Mouse (Mus musculus) cerebellum, adult 9-10 months (tissue): ENCODE data around the gene Rtn4rl1.

ENCODE experiments used
- DNase-seq: peaks from one replicate; pipeline ENCODE4 v3.0.0; 2022

Rtn4rl1 gene

DNA sequence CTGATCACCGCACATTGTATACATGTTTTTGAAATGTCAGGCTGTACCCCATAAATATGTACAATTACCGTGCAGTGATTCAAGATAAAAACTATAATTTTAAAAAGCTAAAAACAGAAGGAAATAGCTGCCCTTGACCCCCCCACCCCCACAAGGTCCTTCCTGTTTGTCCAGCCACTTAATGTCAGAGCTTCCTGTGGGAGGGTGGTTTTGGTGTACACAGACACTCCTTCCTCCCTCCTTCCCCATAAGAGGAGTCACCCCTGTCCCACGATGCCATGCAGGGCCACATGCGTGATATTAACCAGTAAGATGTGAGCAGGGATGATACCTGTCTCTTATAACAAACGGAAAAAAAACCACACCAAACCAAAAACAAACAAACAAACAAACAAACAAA is 61.7 kb downstream of the Rtn4rl1 start:
- DNase-seq, result no peak

DNA sequence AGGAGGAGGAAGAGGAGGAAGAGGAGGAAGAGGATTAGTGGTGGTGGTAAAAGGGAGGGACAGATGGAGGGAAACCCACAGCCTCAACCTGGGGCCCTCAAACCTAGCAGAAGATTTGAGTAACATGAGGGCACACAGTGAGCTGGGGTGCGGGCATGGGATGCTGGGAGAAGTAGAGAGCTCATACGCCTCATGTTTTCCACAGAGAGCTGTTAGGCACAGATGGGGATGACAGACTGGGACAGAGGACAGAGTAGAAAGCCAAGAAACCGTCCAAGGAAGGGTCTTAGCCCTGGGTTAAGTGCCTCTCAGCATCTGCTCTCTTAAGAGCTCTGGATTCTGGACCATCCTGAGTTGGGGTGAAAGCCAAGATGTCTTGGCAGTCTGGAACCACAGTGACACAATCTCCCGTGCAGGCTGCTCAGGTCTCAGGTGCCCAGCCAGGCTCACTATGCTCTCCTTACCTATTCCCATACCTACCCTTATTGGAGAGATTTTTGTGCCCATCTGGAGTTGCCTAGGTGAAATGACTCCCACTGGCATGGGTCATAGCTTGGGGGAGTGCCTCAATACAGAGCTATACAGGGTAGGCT is 63.6 kb downstream of the Rtn4rl1 start:
- no peak for DNase-seq

DNA sequence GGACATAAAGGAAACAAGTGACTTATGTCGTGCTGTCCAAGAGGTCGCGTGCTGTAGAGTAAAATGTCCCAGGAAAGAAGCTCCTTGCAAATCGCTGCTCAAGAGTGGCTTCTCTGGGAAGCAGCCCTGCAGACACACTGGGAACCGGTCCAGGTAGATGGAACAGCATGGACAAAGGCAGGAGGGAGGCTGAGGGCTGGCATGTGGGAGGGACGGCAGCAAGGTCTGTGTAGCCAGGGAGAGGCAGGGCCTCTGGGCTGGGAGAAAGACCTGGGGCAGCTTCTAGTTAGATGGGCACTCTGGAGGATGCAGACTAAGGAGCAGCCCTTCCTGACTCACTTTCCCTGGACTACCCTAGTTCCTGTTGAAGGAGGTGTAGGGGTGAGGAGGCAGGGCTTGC is 65.8 kb downstream of the Rtn4rl1 start:
- peak; percentile 90 for DNase-seq

DNA sequence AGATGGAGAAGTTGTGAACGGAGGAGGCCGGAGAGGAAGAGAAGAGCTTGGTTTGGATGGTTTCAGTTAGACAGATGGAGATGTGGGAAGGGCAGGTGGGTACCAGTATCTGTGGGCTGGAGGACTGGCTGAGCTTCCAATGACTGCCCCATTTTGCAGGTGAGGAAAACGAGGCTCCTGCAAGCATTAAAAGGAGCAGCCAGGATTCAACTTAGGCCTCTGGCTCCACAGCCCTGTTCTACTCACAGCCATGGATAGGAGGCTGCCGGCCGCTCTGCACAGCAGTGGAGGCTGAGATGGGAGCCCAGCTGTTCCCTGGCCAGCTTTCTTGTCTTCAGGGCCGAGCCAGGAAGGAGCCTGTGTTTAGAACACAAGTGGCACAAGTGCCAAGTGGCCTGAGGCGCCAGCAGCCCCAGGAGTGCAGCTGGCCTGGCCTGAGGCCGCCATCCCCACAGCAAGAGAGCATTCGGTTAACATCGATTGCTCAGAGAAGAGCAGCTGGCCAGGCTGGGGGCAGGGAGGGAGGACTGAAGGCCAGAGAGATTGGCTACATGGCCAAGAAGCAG is 66.5 kb downstream of the Rtn4rl1 start:
- peak; percentile 67 for DNase-seq

DNA sequence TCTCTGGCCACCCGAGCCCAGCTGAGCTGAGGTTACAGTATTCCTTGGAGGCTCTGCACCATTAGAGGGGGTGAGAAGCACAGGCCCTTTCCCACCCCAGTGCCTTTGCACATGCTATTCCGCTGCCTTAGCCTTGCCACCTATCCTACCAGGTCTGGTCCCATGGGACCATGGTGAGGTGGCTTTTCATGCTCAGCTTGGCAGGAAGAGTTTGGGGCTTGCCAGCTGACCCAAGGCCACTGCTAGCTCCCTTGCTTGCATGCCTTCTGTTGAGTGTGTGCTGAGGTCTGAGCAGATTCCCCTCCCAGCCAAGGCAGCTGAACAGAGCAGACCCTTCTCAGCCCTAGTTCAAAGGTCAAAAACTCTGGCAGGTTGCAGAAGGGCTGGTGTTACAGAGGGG is 67.4 kb downstream of the Rtn4rl1 start:
- DNase-seq, result no peak

DNA sequence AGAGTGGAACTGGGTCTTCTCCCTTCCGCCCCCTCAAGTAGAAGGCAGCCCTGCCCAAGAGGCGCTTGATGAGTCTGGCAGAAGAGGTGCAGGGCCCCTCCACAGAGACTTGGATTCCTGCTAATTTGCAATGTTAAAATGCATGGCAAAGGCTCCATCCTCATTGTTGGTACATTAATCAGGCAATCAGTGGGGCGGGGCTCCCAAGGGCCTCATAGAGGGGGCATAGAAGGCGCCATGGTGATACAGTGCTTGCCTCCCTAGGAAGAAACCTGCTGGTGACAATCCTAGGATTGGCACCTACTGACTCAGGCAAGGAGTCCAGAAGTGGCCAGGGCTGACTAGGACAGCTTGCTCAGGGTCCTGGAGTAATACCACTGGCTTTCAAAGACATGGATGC is 68.1 kb downstream of the Rtn4rl1 start:
- DNase-seq, result no peak

DNA sequence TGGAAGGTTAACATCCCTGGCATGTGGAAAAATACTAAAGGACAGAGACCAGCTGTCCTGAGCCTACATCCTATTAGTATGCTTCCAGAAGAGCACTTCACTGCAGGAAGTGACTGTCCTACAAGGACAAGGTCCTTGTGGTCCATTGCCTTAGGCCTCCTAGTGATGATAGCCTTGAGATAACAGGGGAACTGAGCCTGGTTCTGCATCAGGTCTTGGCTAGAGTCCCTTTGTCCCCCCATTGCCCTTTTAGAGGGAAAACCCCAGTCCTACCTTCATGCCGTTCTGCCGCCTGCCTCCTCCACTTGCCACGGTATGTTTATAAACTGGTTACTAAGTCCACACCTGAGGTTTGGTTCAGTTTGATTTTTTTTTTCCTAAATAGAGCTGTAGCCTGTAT is 68.6 kb downstream of the Rtn4rl1 start:
- no peak for DNase-seq

DNA sequence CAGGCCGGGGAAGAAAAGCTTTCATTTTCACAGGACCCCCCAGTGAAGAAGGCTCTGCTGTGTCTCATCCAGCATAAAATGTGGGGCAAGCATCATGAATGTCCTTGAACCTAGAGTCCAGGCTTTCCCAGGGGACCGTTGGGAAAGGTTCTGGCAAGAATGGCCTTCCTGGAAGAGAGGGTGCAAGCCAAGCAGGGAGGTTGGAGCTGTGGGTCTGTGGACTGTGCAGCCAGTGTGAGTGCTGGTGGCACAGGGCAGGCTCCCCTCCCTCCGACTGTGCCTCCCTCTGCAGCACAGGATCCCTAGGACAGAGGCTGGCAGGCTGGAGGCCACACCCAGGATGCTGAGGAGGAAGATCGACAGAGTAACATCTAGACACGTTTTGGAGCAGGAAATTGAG is 69.2 kb downstream of the Rtn4rl1 start:
- no peak for DNase-seq

DNA sequence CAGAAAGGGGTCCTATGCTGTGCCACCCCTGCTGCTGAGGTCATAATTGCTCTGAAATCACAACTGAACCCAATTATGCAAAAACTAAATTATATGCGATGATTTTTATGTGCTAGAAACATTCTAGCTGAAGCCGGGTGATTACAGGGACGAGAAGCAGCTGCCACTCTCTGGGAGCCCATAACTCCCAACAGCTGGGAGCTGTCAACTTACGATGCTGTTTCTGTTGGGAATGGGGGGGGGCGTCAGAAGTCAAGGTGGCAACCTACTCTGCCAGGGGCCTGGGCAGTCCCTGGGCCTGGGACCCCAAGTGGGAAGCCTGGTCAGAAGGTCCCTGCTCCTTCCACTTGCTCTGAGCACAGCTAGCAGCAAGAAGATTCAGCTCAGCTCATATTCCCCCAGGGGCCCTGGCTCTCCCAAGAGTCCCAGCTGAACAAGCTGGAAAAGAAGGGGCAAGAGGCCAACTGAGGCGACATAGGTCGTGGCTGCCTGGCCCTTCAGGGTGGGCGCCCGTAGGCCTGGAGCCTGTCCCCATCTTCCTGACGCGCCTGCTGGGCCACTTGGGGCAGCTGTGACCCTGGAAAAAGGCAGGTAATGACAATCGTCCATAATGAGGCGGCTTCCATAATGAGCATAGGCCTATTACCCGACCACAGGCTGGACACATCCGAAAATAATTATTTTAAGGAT is 69.8 kb downstream of the Rtn4rl1 start:
- DNase-seq, result no peak

DNA sequence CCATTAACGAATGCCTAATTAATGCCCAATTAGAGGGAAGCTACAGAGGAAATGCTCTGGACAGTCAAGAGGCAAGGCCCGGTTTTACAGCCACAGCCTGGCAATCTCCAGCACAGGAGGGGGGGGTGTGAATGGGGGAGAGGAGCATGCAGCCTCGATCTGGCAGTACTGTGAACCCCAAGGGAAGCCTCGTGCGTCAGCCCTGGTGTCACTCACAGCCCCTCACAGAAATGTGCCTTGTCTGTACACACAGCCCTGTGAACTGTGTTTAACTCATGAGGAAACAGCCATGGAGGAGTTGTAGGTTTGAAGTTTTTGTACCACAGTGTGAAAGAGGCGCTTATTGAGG is 70.4 kb downstream of the Rtn4rl1 start:
- no peak for DNase-seq

DNA sequence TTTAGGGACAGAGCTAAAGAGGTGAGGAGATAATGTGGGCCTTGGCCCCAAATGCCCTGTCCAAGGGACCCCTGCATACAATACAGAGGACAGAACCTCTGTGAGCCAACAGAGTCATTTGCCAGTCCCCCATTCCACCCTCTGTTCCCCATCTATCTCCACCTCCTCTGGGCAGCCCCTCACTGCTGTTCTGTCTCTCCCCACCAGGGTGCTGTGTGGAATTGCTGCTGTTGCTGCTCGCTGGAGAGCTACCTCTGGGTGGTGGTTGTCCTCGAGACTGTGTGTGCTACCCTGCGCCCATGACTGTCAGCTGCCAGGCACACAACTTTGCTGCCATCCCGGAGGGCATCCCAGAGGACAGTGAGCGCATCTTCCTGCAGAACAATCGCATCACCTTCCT is 71.0 kb downstream of the Rtn4rl1 start:
- DNase-seq, result no peak

DNA sequence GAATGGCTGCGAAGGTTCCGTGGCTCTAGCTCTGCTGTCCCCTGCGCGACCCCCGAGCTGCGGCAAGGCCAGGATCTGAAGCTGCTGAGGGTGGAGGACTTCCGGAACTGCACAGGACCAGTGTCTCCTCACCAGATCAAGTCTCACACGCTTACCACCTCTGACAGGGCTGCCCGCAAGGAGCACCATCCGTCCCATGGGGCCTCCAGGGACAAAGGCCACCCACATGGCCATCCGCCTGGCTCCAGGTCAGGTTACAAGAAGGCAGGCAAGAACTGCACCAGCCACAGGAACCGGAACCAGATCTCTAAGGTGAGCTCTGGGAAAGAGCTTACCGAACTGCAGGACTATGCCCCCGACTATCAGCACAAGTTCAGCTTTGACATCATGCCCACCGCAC is 72.0 kb downstream of the Rtn4rl1 start:
- DNase-seq, result no peak

DNA sequence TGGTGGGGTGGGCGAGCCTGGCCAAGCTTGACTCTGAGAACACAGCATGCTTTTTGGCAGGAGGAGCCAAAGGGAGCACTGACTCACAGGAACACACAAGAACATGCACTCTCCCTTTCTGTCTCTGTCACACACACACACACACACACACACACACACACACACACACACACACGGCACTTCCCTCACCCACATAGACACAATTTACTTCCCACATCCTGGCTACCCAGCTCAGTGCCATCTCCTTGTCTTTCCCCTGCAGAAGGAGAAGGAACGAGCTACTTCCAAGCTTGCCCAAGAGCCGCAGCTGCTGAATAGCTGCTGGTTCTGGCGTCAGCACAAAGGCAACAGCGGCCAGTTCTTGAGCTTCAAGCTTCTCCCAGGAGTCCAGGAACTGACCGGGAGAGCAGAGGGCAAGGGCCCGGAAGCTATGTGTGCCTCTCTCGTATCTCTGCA is 74.3 kb downstream of the Rtn4rl1 start:
- DNase-seq, result no peak

DNA sequence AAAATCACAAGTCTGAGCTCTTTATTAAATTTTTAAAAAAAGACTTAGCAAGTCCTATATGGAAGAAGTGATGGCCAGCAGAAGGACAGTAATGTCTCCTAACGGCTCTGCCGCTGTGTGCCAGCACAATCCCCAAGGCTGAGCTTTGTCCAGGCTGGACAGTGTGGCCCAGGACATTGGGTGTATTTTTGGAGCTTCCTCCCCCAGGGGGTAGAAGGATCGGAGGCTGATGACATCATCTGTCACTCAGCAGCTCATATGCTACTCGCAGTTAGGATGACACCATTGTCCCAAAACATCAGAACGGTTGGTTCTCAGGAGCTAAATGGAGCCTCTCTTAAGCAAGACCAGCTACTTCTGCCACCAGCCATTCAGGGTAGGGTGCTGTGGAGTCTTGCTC is 74.9 kb downstream of the Rtn4rl1 start:
- peak; percentile 80 for DNase-seq

DNA sequence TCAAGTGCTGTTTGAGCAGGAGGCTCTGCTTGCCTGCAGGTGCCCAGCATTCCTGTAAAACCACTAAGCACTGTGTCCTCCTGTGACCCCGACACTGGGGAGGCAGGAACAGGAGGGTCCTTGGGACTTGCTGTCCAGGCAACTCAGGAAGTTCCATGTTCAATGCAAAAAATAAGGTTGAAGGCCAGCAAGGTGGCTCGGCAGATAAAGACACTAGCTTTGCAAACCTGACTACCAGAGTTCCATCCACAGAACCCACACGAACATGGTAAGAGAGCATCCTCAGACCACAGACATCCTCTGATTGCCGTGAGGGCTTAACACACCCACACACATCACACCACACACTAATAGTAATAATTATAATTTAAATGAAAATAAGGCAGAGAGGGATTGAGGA is 75.6 kb downstream of the Rtn4rl1 start:
- no peak for DNase-seq

DNA sequence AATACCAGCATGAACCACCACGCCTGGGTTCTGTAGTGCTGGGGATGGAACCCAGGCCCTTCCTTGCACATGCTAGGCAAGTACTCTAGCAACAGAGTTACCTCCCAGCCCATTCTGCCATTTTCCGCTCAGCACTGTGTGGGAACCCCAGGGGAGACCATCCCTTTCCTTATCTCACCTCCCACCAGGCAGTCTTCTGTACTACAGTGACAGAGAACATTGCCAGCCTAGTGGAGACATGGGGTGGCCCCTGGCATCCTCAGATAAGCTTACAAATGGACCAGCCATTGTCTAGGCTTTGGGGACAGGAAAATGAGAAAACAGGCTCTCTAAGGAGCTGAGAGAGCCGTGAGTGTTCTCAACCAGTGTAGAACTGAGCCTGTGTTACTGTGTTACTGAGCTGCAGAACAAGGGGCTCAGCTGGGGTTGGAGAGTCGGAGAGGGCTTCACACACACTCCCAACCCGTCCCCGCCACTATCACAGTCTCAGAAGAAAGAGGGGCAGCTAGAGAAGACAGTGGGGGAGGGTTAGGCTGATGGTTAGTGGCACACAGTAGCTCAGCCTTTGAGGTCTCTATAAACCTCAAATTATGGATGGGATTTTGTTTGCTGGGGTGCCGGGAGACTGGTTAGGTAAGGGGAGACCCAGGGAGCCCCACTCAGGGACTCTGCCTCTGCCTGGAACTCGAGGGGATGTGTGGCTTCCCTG is 76.8 kb downstream of the Rtn4rl1 start:
- DNase-seq, result no peak

DNA sequence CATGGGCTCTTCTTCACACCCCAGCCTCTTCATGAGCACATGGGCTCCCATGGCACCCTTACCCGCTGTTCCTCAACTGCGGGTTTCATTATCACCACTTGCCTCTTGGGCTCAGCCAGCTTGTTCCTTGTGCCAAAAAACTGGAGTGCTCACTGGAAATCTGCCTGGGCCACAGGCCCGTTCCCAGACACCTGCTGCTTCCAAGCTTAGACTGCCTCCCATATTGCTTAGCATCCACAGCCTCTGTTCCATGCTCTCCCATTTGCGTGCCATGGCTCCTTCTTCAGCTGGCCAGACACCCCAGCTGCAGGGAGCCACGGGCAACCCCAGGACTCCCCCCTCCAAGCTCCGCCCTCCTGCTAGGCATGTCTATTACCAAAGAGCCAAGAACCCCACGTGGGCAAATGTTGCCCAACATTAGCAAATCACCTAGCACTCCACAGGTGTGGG is 77.4 kb downstream of the Rtn4rl1 start:
- peak; percentile 89 for DNase-seq

DNA sequence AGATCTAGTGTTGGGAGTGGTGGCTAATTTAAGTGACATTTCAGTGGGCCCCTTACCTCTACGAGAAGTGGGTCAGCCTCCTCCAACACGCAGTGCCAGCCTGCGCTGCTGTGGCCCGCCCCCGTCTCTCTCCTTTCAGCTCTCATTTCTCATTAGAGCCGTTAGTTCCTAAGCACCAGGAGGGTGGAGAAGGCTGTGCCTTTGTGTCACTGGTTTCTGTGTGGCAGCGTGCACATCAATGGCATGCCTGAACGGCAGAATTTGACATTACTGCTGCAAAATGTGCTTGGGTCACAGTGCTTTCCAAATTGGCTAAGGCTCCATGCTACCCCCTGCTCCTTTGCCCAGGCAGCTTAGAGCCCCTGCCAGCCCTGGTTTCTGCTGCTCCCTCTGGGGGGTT is 79.9 kb downstream of the Rtn4rl1 start:
- DNase-seq, result no peak

DNA sequence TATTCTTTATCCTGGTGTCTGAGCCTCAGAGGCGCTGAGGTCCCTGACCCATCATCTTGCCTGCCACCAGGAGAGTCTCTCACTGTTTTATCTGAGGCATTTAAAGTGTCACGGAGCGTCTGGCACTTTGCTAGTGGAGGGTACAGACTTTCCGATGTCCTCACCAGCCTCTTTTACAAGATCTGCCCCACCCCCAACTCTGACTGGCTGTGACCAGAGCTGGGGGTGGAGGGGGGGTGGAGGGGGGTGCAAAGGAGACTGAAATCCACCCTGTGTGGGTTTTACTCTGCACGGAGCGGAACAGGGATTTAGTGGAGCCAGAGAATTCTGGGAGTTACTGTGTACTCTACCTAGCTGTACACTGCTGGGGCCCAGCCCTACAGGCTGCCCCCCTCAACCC is 81.5 kb downstream of the Rtn4rl1 start:
- DNase-seq, result no peak

DNA sequence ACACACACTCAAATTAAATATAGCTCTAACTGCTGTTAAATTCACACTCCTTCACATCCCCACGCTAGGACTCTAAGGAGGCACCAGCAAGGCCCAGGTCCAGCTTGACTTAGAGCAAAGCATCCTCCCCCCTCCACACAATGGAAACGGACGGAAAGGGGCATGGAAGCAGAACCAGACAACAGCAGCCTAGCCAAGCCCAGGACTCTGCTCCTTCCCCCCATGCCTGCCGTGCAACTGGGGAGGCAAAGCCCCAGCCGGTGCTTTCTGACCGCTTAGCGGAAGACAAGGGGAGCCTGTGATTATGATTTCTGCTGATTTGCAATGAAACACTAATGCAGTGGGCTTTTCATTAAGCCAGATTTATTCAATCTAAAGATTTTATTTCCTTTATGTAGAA is 84.5 kb downstream of the Rtn4rl1 start:
- DNase-seq, result peak; percentile 23

DNA sequence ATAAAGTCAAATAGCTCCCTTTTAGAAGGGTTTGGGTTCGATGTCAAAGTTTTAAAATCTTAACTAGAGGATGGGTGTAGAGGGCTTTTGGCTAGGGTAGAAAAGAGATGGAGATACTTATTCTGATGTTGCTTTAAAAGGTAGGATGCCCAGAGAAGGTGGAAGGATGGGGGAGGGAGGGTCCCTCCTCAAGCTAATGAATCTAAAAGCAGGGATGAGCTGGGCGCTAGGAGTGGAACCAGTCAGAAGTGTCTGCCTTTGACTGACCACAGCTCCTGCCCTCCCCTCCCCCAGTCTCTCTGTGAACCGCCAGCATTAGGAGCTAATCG is 85.4 kb downstream of the Rtn4rl1 start:
- no peak for DNase-seq

DNA sequence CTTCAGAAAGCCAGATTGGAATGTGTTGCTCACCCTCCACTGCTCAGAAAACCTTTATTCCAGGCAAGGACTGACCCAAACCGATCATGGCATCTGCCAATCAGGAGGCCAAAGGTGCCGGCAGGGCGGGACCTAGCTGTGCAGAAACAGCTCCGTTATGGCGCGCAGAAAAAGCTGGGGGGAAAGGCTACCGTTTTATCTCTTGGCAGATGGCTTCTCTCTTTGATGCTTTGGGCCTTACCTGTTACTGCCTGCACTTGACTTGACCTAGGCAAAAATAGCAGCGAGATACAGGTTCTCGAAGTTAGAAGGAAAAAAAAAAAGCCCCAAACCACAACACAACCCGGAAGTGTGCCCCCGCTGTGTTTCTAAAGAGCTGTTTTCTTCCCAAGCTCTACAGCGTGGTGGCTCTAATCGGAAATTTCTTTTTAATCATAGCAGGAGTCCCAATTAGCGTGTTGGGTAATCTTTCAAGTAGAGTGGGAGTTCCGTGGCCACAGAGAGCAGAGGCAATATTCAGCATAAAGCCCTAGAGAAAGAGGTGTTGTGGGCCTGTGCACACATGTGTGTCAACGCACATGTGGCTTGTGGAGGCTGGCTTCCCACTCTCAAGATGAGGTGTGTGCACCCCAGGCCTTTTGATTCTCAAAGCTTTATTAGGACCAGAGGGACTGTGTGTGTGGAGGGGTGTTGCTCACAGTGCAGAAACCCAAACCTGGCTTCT is 85.9 kb downstream of the Rtn4rl1 start:
- peak; percentile 49 for DNase-seq

DNA sequence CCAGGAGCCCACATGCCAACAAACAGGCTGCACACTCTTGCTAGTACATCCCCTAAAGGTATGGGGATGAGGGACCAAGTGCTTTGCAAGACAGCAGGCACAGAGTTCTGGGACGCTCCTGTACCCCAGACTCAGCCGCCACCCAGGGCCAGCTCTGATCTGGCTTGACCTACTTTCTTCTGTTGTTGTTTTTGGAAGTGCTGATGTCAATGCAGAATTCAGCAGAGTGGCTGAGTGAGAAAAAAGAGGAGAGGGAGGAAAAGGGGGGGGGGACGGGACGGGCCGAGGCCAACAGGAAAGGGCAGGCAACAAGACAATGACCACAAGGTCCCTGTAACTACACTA is 86.5 kb downstream of the Rtn4rl1 start:
- DNase-seq, result peak; percentile 46
